Mouse (Mus musculus): Measurements from ENCODE around the gene Nebl.
A peak's percentile ranks its signal among the peaks of the same experiment; 100 is the strongest.

The Nebl gene

DNA sequence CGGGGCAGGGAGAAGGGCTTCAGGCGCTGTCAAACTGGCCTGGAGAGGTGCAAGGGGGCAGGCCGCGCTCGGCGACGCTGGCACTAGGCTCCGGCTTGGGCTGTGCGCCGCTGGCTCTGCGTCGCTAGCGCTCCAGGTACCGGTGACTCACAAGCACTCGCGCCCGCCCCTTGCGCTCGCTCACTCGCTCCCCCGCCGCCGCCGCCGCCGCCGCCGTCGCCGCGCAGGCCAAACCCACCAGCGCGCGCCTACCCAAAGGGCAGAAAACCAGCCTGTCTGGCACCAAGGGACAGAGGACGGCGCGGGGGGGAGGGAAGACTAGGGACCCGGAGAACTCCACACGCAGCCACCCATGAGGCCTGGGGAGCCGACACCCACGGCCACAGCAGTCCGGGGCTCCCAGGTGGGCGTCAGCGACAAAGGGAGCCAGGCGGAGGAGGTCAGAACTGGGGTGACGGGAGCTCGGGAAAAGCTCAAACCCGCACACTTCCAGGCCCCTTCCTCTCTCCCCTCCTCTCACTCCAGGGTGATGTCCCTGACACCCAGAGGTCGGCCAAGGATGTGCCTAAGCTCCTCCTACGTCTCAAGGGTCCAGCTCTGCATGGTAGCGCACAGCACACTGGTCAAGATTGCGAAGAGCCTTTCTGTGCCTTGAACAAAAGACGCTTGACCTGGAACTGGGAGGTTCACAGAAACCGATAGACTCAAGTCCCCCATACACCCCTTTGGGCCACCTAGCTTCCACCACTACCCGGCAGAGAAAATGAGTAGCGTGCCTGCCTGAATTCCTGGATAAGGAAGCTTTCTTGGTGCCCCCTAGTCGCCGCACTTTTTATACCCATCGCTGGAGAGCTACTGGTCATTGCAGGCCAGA is at the start of gene Nebl:
Gene Nebl, minus strand, starts transcription at position 508 of the 874 bp plus-strand sequence.
- peak; percentile 61 for DNase-seq

DNA sequence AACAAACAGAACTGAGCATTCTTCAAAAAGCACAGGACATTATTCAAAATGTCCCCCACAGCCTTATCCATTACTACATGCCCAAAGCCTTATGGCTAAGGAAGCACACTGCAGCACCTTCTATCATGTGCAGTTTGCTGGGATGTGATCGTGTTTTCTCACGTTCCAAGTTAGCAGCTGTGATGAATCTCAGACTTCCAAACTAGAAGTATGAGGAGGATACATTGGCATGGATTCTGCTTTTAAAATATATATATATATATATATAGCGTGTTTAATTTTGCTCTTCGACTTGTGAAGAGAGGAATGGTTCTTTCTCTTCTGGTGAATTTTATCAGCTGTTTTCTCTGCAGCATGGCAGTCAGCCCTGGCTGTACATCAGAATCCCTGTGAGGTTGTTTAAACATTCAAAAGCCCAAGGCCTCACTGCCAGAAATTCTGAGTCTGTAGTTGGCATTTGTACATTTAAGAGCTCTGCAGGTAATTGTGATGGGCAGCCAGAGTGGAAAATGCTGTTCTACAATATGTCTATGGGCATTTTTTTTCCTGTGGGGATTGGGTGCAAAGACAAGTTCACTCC is 39.1 kb upstream of the Nebl start:
- no peak for DNase-seq

DNA sequence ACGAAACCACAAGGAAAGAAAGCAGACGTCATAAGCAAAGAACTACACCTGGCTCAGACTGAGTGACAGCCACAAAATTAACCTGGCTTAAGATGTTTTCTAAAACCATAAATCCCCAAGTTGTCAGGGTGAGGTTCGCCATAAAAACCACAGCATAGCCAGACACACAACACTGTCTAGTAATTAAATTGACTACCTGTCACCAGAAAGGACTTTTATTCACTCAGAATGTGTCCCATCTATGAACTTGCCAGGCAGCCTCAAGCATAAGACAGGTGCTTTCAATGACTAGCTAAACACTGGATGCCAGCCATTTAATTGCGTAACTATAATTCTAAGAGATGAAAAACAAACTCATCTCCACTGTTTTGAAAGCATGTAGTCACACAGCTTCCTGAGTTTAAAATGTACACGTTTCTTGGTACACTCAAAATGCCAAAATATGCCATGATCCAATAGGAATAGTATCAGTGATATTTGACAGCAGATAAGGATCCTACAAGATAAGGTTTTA is 38.0 kb upstream of the Nebl start:
- DNase-seq = no peak

DNA sequence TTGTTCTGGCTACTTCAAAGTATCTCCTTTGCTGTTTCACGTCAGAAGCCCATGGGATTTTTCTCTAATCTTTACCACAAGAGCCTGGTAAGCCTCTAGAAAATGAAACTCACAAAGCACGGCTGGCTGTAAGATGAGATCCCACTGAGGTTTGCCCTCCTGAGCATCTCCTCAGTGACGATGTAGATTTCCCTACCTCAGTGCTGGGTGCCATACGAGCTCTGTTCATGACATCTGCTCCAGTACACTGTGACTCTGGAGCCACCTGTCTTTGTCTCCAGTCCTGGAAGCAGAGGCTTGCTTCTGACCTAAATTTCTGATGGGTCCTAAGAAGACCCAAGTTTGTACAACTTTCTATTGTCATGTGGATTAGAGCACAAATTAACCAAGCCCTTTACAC is 25.0 kb upstream of the Nebl start:
- DNase-seq = no peak

DNA sequence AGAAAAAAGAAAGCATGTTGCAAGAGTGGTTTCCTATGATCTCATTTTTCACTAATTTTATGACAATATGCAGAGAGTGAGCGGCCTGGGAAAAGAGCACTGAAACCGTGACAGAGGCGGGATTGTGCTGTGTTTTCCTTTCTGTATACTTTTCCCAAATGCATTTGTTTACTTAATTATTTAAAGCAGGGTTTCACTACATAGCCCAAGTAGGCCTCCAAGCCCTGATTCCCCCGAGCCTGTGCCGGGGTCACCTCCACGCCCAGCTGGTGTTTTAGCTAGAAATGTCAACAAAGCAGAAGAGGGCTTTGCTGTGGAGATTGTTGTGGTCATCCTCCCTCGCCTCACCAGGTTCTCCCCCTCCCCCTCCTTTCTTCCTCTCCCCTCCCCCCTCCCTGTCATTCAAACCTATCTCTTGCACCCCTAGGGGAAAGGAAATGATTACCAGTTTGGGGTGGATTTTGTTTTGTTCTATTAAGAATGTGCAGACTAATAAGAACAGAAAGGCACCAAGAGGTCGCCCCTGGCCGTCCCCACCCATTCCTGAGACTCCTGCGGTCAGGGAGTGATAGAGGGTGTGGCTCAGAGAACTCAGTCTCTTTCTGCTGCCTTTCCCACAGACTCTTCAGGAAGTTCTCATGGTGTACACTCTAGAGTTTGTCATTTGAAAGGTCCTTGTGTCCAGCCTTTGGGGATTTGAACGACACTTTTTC is 10.9 kb upstream of the Nebl start:
- DNase-seq = no peak

DNA sequence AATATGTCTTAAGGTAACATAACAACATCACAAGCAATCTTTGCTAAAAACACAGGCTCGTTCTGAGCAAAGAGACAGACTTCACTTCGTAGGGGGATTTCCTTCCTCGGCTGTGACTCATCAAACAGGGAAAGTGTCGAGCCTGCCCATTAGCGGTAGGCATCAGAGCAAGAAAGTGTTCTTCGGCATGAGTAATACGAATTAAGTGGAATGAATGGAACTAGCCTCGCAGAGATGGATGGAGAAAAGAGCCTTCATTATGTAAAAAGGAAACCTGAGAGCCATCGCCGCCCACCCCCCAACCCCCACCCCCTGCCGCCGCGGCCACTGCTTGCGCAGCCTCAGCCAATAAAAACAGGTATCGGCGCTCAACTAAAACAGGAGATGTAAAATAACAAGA is 10.3 kb upstream of the Nebl start:
- no peak for DNase-seq

DNA sequence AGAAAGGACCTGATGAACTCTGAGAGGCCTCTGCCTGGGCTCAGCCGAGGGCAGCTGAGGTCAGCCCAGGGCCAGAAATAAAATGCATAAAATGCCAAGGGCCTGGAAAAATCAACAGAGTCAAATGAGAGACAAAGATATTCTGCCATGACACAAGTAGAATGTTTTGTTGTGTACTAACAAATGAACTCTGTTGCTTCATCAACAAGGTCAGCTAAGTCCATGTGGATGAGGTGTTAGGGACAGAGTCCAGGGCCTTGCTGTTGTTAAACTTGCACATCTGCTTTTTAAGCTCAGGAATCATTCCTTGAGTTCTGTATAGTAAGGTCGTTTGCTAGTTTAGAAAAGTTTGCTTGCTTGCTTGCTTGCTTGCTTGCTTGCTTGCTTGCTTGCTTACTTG is 9.2 kb upstream of the Nebl start:
- no peak for DNase-seq

DNA sequence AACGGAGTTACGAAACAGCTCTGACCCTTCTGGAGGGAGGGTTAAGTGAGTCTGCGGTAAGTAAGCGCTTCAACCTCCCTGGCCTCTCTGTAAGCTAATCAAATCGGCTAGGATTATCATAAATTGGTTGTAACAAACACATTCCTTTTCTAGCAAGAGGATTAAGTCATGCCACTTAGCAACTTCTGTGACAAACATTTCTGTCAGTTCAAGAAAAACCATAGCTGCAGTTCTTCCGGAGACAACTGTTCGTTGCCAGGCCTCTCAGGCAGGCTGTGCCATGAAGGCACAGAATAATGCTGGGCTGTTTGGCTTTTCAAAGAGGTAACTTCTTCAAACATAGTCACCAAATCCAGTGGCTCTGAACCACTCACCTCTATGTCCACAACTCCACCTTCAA is 946 bp upstream of the Nebl start:
- no peak for DNase-seq

DNA sequence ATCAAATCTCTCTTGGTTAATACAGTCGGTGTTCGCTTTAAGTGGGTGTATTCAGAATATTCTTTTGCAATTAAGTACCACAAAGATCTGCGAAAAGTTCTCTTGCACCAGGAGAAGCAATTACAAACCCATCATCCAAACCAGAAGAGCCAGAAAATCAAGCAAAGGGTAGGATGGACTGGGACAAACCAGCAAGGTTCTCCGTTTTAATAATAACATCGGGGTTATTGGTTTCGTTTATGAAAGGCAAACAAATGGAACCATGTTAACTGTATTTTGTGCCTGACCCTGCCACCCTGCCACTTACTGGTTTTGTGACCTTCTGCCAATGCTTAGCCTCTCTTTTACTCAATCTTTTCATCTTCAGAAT is 552 bp upstream of the Nebl start:
- DNase-seq = no peak

DNA sequence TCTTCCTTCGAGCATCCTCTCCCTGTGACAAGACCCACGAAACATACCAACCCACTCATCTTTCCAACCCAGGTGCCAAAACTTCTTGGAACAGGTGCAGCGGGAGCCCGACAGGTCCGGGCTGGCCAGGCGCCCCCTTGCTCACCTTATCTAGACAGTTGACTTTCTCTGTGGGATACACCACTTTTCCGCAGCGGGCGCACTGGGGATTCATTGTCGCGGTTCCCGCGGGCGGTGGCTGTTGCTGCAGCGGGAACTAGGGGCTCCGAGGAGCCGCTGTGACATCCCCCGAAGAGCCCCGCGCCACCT is 662 bp downstream of the Nebl start:
- no peak for DNase-seq

DNA sequence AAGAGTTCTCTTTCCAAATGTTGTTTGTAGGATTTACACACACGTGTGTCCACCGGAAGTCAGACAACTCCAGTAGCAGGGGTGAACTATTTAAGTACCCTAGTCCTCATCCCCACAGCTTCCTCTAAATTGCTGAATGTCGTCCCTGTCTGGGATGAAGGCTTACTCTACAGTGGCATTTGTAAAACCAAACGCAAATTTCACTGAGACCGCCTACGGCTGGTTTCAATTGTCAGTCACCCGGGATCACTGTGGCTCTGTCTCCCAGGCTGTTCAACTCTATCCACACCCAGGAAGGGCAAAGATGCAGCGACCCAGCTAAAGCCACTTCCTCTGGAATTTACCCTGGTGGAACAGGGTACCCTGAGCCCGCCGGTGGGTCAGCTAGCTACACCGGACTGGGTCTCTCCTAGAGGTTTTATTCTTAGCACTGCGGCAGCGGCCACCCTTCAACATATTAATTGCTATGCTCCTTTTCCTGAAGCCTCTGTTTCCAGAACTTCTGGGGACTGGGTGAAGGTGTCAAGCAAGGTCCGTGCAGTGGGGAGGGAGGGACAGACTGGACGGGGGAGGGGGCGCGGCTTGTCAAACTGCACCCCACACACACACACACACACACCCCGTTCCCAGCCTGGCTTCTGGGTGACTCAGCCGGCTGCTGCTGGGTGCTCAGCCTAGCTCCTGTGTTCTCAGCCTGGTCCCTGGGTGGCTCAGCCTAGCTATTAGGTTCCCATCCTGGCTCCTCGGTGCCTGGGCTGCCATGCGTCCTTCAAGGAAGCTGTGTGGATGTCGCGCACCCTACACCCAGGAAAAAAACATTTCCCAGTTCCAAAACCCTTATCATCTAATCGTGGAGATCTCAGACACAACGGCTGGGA is 1.3 kb downstream of the Nebl start:
- DNase-seq = no peak

DNA sequence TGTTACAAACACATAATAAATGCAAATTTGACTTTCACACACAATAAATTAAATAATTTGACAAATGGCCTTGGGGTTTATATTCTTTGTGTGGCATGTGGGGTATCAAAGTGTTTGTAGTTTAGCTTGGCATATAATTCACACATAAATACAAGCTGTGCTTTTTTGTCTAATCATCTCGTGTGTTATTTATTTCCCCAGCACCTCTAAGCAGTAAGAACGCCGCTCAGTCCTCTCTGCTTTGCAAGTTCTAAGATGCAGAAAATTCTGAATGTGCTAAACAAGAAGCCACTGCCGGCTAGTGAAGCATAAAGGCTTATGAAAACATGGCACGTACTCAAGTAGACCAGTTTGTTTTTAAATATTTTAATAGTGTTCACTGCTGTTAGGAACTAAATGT is 6.9 kb downstream of the Nebl start:
- no peak for DNase-seq

DNA sequence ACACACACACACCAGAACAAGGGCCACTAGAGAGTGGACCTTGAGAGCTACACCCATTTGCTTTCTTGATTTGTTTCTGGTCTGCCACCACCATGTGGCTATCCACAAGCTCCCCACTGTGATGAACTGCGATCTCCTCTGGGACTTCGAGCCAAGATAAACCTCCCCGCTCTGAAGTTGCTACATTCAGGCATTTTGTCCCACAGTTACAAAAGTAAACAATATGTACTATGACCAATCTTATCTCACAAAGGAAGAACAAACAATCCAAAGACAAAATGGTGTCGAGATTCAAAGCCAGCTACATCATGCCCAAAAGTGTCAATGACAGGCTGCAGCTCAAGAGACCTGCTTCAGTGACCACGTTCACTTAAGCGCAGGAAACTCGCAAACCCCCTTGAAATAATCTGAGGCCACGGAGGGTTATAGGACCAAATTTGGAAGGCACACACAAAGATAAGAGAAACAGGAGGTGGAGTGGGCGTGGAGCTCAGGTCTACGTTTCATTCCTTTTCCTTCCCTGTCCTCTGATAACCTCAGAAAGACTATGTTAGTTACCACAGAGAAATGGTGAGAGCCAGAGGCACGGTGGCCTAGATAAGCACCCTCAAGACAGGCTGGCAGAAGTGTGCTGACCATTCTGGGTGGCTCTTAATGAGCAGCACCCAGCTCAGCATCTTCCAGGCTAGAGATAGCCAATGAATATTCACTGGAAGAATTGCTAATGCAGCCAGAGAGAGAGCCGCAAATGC is 7.8 kb downstream of the Nebl start:
- DNase-seq = no peak

DNA sequence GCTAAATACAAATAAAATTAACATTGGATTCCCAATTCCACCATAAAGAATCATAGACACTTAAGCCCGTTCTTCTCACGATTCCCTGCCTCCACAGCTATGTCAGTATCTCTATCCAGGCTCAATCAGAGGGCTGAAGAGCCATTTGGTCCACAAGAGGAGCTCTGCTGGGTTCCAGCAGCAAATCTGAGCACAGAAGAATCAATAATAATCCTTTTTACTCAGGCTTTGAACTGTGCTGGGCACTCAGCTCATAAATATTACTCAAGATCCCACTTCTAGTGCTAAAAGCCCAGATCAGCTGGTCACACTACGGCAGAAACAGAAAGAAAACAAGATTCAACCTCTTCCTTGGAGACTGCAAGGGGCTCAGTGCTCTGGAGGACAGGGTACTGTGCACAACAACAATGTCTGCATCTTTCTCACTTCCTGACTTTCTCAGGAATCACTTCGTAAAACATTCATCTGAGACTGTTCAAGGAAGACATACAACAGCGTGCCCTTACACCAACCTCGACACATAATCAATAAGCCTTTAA is 10.0 kb downstream of the Nebl start:
- no peak for DNase-seq

DNA sequence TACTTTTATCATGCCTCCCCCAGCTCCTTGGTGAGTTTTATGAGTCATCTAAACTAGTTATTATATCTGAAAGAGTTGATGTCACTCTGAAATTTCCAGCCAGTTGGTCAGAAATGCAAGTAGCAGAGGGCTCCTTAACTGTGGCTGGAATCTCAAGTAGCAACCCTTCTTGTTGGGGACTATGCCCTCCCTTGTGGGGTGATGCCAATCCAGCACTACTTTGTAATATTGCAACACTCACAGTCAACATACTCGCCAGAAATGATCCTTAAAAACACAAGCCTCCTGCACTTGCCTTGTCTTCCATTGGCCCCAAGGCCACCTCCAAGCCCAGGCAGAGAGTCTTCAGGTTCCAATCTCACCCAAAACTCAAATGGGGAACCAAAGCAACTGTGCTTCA is 13.0 kb downstream of the Nebl start:
- no peak for DNase-seq

DNA sequence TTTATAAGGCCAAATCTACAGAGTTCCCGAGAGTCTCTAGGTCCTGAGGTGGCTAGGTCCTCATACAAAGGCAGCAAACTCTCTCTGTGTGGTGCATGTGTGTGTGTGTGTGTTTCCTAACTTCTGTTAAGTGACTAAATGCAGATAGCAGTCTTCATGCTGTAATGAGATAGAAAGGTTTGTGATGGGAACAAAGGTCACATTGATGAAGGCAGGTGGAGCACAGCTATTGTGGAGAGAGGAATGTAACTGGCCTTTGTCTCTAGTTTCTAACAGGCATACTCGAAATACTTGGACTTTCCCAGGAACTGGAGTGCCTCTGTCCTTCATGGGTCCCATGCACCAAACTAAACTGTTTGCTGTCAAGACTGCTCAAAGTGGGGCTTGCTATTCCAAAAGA is 14.1 kb downstream of the Nebl start:
- no peak for DNase-seq

DNA sequence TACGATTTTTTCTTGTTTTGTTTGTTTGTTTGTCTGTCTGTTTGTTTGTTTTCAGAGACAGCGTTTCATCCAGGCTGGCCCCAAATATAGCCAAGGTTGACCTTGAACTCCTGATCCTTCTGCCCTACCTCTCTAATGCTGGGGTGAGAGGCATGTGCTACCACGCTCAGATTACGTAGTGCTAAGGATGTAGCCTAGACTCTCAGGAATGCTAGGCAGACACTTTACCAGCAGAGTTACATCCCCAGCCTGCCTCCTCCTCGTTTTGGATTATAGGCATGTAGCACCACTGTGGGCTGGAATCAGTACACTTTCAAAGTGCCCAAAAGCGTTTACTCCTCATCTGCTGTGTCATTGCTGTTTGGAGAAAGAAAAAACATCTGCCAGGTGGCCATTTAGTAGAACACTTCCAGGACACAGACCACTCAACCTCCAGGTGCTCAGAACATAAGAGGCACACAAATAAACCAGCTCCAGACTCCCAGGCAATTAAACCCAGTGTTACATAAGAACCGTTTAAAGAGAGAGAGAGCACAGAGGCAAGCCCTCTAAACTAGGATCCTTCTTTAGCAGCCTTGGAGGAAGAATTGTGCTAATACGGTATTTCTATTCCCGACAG is 16.0 kb downstream of the Nebl start:
- no peak for DNase-seq

DNA sequence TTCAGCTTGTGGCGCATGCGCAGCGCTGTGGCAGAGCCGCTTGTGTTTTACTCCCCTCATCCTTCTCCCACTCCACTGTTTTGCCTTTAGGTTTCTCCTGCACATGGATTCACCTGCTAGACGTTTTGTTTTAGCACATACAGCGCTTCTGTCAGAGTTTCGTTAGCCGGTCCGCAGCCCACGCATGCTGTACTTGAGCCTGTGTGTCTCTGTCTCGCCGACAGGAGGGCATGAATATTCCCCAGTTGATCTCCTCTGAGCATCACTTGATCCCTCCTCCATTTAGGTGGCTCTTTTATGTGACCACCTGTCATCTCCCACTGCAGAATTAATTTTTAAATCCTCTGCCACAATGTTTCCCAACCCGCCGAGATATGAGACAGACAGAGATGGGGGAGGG is 16.6 kb downstream of the Nebl start:
- DNase-seq = no peak

DNA sequence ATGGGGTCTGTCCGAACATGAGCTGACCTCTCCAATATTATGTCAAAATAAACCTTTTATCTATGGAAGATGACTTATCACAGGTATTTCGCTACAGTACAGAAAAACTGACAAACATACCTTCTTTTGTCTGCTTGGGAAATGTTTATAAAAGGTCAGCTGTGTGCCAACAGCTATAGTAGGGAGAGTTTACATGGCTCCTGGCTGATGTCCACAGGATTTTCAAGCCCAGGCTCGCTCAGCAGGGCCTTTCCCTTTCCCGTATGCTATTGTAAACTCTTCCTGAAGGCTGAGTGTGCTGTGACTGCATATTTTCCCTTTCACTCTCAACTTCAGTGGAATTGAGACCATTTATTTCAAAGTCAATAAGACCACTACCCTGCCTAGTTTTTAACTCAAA is 17.1 kb downstream of the Nebl start:
- DNase-seq = no peak

DNA sequence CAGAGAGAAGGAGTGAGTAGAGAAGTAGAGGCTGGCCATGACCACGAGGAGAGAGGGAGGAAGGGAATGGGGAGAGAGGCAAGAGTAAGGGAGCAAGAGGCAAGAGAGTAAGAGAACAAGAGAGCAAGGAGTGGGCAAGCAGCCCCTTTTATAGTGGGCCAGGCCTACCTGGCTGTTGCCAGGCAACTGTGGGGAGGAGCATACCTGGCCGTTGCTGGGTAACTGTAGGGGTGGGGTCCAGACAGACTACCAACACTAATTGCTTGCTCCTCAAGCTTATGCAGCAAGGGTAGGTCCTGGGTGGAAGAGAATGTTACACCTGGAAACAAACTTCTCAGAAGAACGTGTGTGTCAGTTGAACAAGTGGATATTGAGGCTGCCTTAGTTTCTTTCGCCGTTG is 20.0 kb downstream of the Nebl start:
- DNase-seq = no peak

DNA sequence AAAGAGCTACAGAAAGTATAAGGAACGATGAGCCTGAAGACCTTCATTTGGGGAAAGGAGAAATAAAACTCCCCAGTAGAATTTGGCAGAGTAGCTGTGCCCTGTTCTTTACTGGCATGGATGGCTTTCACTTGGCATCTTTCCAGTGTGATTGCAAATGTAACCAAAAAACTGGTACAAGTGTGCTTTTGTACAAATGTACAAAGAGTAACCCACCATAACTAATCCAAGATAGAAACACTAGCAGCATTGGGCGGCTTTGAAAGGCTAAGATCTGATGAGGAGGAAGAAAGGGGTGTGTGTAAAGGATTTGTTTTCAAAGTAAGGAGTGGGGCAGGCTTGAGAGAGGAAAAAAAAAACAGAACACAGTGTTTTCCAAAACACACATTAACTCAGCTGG is 21.2 kb downstream of the Nebl start:
- DNase-seq = no peak

DNA sequence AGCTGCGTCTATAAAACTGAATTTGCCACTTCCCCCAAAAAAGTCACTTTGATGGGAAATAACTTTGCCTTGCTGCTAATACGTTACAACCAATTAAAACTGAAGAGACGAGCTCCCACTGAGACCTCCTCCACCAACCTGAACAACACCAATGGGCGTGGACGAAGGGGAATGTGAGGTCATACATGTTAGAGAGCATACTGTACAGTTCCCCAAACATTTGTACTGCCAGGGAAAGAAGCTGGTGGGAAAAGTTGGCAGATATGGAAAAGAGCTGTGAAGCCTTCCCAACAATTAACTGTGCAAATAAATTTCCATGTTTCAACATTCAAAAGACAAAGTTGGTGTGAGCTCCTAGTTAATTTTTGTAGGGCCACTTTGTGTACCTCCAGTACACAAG is 25.3 kb downstream of the Nebl start:
- DNase-seq = no peak
